In genomic region chr4:124714545-124715481, GRCm38 (mm10) we compare ENCODE assay signal across 8 mouse cellular contexts. TPM values are rescaled to one million over a fixed set of nuclear protein-coding genes. Genes with fewer than 3 reads are reported as not detected.
DNase-seq lines count a peak whose midpoint lies in the region; ATAC-seq and TF ChIP-seq lines count a peak whose summit lies in the region.

TSS of gene Sf3a3 (plus strand) at chr4:124714776.

- no peak for TF ChIP-seq EP300 in lung, postnatal 0 days (IDR thresholded peaks at IDR 0.05)

- H3K4me3 ChIP-seq in lung, postnatal 0 days (ENCODE audit: low read depth, low read length) = peak within 1 kb of the TSS; percentile 84

- peak within 1 kb of the TSS; percentile 32; the same call in 1 of the 2 replicates for H3K27ac ChIP-seq in lung, postnatal 0 days (ENCODE audit: low read length)

- ATAC-seq in hematopoietic stem cell, adult 5-6 weeks (replicated peaks in 1 of 2; ENCODE audit: insufficient read depth in 1 of 2, low FRiP score in 2 of 2, low TSS enrichment in 1 of 2, low read depth in 1 of 2, poor library complexity in 2 of 2, severe bottlenecking in 2 of 2) = peak; percentile 91 to 93
- ATAC-seq in lung, postnatal 0 days = peak; percentile 96

- H3K4me2 ChIP-seq in lung, postnatal 0 days (replicated peaks; ENCODE audit: low read depth, low read length) = peak within 1 kb of the TSS; percentile 93

- peaks cover 5% of the 10 kb centered on the region for H3K4me1 ChIP-seq in lung, postnatal 0 days (ENCODE audit: insufficient read depth, low read depth, low read length)

- H3K9me3 ChIP-seq in lung, postnatal 0 days (ENCODE audit: low read length) = no peaks in the 10 kb centered on the region

- no peaks in the 10 kb centered on the region for H3K36me3 ChIP-seq in lung, postnatal 0 days (ENCODE audit: insufficient read depth, low read length)

- DNase-seq in MEL-GATA-1-ER (ENCODE audit: extremely low read depth, low read depth) = peak; percentile 95
- peak; percentile 94 for DNase-seq in cerebellum, adult 8-10 months
- peak; percentile 97 for DNase-seq in forelimb bud, embryonic 11.5 days (ENCODE audit: low read depth, low spot score)
- peak; percentile 93 for DNase-seq in layer of hippocampus, adult 9-11 months
- DNase-seq in lung, postnatal 0 days (ENCODE audit: low spot score) = peak; percentile 97
- DNase-seq in ovary, postnatal 14 days (ENCODE audit: low spot score) = peak; percentile 94
- DNase-seq in thymus, postnatal 14 days = peak; percentile 97

- WGBS in lung, postnatal 0 days = under 1% methylated on average over 57 of the region's 57 CpGs

- no peaks in the 10 kb centered on the region for H3K27me3 ChIP-seq in lung, postnatal 0 days (replicated peaks; ENCODE audit: insufficient read depth, low read length)

- TF ChIP-seq CTCF in lung, postnatal 0 days (IDR thresholded peaks at IDR 0.05) = peak; percentile 94

- H3K9ac ChIP-seq in lung, postnatal 0 days (replicated peaks; ENCODE audit: low read depth) = peak within 1 kb of the TSS; percentile 86

RNA-seq across cellular contexts. Expression of gene Sf3a3, which starts in this region (rescaled TPM):
- 118 and 153 TPM in 2 replicates for total RNA-seq in hematopoietic stem cell, adult 5-6 weeks (2017)
- polyA plus RNA-seq in lung, postnatal 0 days (2015; fragmentation: Nextera tagmentation; extraction: Ambion mirVana) = 49.1 and 57.1 TPM in 2 replicates

Comparison
In these comparisons a context has a peak if more than half of its experiments do, and no peak if none do; other contexts are left out.
1. Peak in every context shown above with its lines: DNase-seq, ATAC-seq, H3K4me3 ChIP-seq and H3K27ac ChIP-seq.